Mouse (Mus musculus) thymus, adult 2 months (tissue): ENCODE data around the gene Cdhr2. TPM values are rescaled to one million over a fixed set of nuclear protein-coding genes. Genes with fewer than 3 reads are reported as not detected.
A peak's percentile ranks its signal among the peaks of the same experiment; 100 is the strongest.

Source experiments
- DNase-seq: peaks from one replicate; pipeline ENCODE4 v3.0.0; 2021
- H3K27ac ChIP-seq: fragments of 200-500 bp; 2 replicates; pipeline ENCODE4 v1.5.1; 2012; ENCODE audit warnings: low read length, control low read depth; ENCODE audit not compliant: control insufficient read depth, insufficient read depth
- H3K27me3 ChIP-seq: fragments of 200-500 bp; 2 replicates; pipeline ENCODE4 v1.6.1; 2012; ENCODE audit warnings: mild to moderate bottlenecking, low read length, moderate library complexity, mixed read lengths; ENCODE audit not compliant: control insufficient read depth, insufficient read depth
- H3K36me3 ChIP-seq: fragments of 200-500 bp; 2 replicates; pipeline ENCODE4 v1.6.1; 2012; ENCODE audit warnings: mild to moderate bottlenecking, low read length, moderate library complexity; ENCODE audit not compliant: control insufficient read depth, insufficient read depth
- H3K4me1 ChIP-seq: fragments of 200-500 bp; replicated peaks from 2 replicates; pipeline ENCODE4 v1.6.1; 2012; ENCODE audit warnings: low read length; ENCODE audit not compliant: control insufficient read depth, insufficient read depth
- H3K4me3 ChIP-seq: fragments of 200-500 bp; 2 replicates; pipeline ENCODE4 v1.5.1; 2012; ENCODE audit warnings: mild to moderate bottlenecking, low read length, control low read depth, moderate library complexity; ENCODE audit not compliant: control insufficient read depth, insufficient read depth
- CTCF ChIP-seq: fragments of 200-500 bp; IDR thresholded peaks from 2 replicates; pipeline ENCODE4 v1.5.1; 2012; ENCODE audit warnings: mild to moderate bottlenecking, control low read depth, low read length, moderate library complexity, borderline replicate concordance; ENCODE audit not compliant: control insufficient read depth, poor library complexity, insufficient read depth; ENCODE audit errors: extremely low read depth
- POLR2A ChIP-seq: fragments of 200-500 bp; IDR thresholded peaks from 2 replicates; pipeline ENCODE4 v1.6.1; 2012; ENCODE audit warnings: mild to moderate bottlenecking, low read length, control low read depth, moderate library complexity; ENCODE audit not compliant: control insufficient read depth, poor library complexity, insufficient read depth; ENCODE audit errors: extremely low read depth
- WGBS: fragments of 180-500 bp; shearing (Covaris S2); methylation state at CpG from one replicate; pipeline ENCODE4 v1.1.7; 2018; 5-methylcytosine and 5-hydroxymethylcytosine counted together
- polyA plus RNA-seq: library from polyadenylated mRNA; depleted of rRNA; stranded (reverse); fragments of >200 nt; gene quantifications from 2 replicates; pipeline ENCODE4 v1.2.3, GENCODE M21; 2012

The Cdhr2 gene
- polyA plus RNA-seq, 1 experiment: 1.3 TPM

GRCm38 (mm10) chr13:54692711-54693557 lies 8.3 kb upstream of the Cdhr2 start:
- no peak for TF ChIP-seq POLR2A
- no peak for TF ChIP-seq CTCF
- Histone ChIP-seq H3K27me3 (no peaks in the 10 kb centered on the region), H3K4me3 (peak overlapping the region; percentile 83), H3K36me3 (no peaks in the 10 kb centered on the region), H3K27ac (peak overlapping the region; percentile 63), H3K4me1 (peaks cover 24% of the 10 kb centered on the region)
- DNase-seq: no peak
- WGBS: 7% methylated on average over 21 of the region's 21 CpGs

GRCm38 (mm10) chr13:54693558-54694347 lies 7.5 kb upstream of the Cdhr2 start, which contains the start of gene Rnf44:
Gene Rnf44, minus strand, starts transcription at chr13:54693907.
- H3K4me1 ChIP-seq: peaks cover 19% of the 10 kb centered on the region
- DNase-seq: peak; percentile 99
- TF ChIP-seq CTCF: peak; percentile 24
- TF ChIP-seq POLR2A: peak; percentile 79

GRCm38 (mm10) chr13:54694348-54695060 lies 6.8 kb upstream of the Cdhr2 start:
- H3K36me3 ChIP-seq: no peaks in the 10 kb centered on the region
- DNase-seq: peak; percentile 91
- WGBS: 14% methylated on average over 26 of the region's 26 CpGs
- no peaks in the 10 kb centered on the region for H3K27me3 ChIP-seq
- TF ChIP-seq POLR2A (no peak), CTCF (no peak)
- peak overlapping the region; percentile 72 for H3K4me3 ChIP-seq
- peak overlapping the region; percentile 86 for H3K27ac ChIP-seq
- peaks cover 19% of the 10 kb centered on the region for H3K4me1 ChIP-seq

More at GRCm38 (mm10) chr13:54693558-54694347, 7.5 kb upstream of the Cdhr2 start, which contains the start of gene Rnf44:
- no peaks in the 10 kb centered on the region for H3K36me3 ChIP-seq
- no peaks in the 10 kb centered on the region for H3K27me3 ChIP-seq
- H3K4me3 ChIP-seq: peak within 1 kb of the TSS; percentile 83
- H3K27ac ChIP-seq: peak within 1 kb of the TSS; percentile 86
- WGBS: under 1% methylated on average over 89 of the region's 92 CpGs

GRCm38 (mm10) chr13:54695479-54696230 lies 5.6 kb upstream of the Cdhr2 start:
- WGBS: 96% methylated on average over 11 of the region's 11 CpGs
- H3K27ac ChIP-seq: no peak overlapping the region
- peaks cover 17% of the 10 kb centered on the region for H3K4me1 ChIP-seq
- no peaks in the 10 kb centered on the region for H3K27me3 ChIP-seq
- H3K4me3 ChIP-seq: no peak overlapping the region
- TF ChIP-seq CTCF (no peak), POLR2A (no peak)
- DNase-seq: no peak
- no peaks in the 10 kb centered on the region for H3K36me3 ChIP-seq

GRCm38 (mm10) chr13:54702507-54702906 lies 1.2 kb downstream of the Cdhr2 start:
- no peak for DNase-seq
- Histone ChIP-seq H3K36me3 (no peaks in the 10 kb centered on the region), H3K27ac (no peak overlapping the region), H3K4me3 (no peak overlapping the region), H3K27me3 (no peaks in the 10 kb centered on the region), H3K4me1 (0 out of 2 replicates have a peak, but pooled peaks cover 6% of the 10 kb centered on the region)
- no peak for TF ChIP-seq CTCF
- WGBS: 51% methylated on average over 7 of the region's 7 CpGs
